Mouse (Mus musculus): ENCODE data around the gene Gm12830.

DNA sequence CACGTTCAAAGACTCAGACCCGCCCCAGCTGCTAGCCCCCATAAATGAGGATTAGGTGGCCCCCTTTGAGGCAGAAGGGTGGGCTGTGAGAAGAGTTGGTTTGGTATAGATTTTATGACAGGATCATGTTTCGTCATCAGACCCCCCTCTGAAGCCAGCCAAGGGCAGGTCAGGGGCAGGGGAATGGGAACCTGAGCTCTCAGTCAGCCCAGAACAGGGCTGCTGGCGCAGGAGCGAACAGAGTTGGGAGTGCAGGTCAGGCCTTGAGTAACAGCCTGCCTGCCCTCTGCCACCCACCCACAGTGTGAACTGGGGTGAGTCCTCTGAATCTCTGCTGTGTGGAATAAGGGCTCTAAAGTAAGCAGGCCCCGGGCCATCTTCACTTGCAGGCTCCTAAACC, 25.2 kb downstream of the Gm12830 start:
- no peak for TF ChIP-seq CTCF (IDR thresholded peaks at IDR 0.05; ENCODE audit: extremely low read depth, insufficient read length, insufficient replicate concordance, low read depth, low read length)
- no peak for TF ChIP-seq POLR2A (IDR thresholded peaks at IDR 0.05; ENCODE audit: low read depth, low read length)
